ENCODE assay signal across 25 mouse cellular contexts in the genomic region with DNA sequence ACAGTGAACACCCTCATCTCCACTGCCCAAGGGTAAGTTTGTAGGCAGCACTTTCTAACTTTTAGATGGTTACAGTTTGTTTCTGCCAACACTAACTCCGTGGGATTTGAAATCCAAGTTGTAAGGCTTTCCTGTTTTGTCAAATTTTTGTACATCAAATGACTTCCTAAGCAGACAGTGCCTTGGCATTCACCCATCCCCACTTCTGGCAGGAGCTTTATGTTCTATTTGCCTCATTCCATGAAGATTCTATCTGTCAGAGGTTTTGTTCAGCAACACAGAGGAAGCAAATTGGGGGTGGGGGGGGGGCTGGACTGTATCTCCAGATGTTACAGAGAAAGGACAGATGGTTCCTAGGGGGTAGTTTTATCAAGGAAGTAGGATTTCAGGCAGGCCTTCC. TPM values are rescaled to one million over a fixed set of nuclear protein-coding genes. Genes with fewer than 3 reads are reported as not detected.
A peak's percentile ranks its signal among the peaks of the same experiment; 100 is the strongest.
DNase-seq lines count a peak whose midpoint lies in the region; ATAC-seq and TF ChIP-seq lines count a peak whose summit lies in the region.
"Had no signal": no experiment of that assay in that cellular context is flagged by ENCODE, and none has a peak within 500 bp of the region (broad histone marks: within the 10 kb centered on the region; RNA-seq: fewer than 3 reads in every experiment).

No protein-coding gene starts in this region.

- DNase-seq in frontal cortex, postnatal 10 days (ENCODE audit: low spot score in 2 of 2): no peak
- peak; percentile 11 to 49 for DNase-seq in left cerebral cortex, postnatal 25 days (ENCODE audit: low spot score in 2 of 2)
- no peak for DNase-seq in left cerebral cortex, postnatal 4 days
- DNase-seq in layer of hippocampus, adult 9-11 months: peak; percentile 37
- DNase-seq in testis, postnatal 14 days (ENCODE audit: low spot score): peak; percentile 60
- no peak for DNase-seq in cerebellum, adult 2 months
- DNase-seq: adrenal gland, postnatal 36 days; cerebellum, adult 11 months; cerebellum, postnatal 10 days; gastrocnemius, postnatal 14 days; heart, postnatal 10 days; kidney, adult 9 months; kidney, postnatal 14 days; liver; lung, postnatal 36 days had no signal

- no peaks in the 10 kb centered on the region for H3K27me3 ChIP-seq in cerebellum, adult 2 months (ENCODE audit: control insufficient read depth, insufficient read depth, low read length)
- H3K27me3 ChIP-seq: heart, embryonic 12.5 days; intestine, embryonic 15.5 days; liver, embryonic 15.5 days; lung, embryonic 15.5 days; megakaryocyte, embryonic 14.5 days; midbrain, embryonic 13.5 days had no signal

- intact Hi-C loops in left cerebral cortex, postnatal 25 days (cut with DNase I): no loop called here
- intact Hi-C loops in left cerebral cortex, postnatal 4 days (cut with DNase I): no loop called here

- no peak overlapping the region for H3K4me3 ChIP-seq in cerebellum, adult 2 months (replicated peaks; ENCODE audit: insufficient read depth, low read depth, low read length)
- H3K4me3 ChIP-seq: heart, embryonic 12.5 days; hindbrain, embryonic 10.5 days; intestine, embryonic 15.5 days; limb, embryonic 10.5 days; liver, embryonic 15.5 days; lung, embryonic 15.5 days; megakaryocyte, embryonic 14.5 days; midbrain, embryonic 13.5 days had no signal

- no peaks in the 10 kb centered on the region for H3K4me1 ChIP-seq in cerebellum, adult 2 months (ENCODE audit: control insufficient read depth, insufficient read depth, low read length)
- H3K4me1 ChIP-seq: heart, embryonic 12.5 days; hindbrain, embryonic 10.5 days; intestine, embryonic 15.5 days; limb, embryonic 10.5 days; liver, embryonic 15.5 days; lung, embryonic 15.5 days; midbrain, embryonic 13.5 days had no signal

- no peak for TF ChIP-seq CTCF in cerebellum, adult 2 months (IDR thresholded peaks at IDR 0.05; ENCODE audit: borderline replicate concordance, insufficient read depth, low read depth, low read length)

- no peak overlapping the region for H3K27ac ChIP-seq in cerebellum, adult 2 months (ENCODE audit: insufficient read depth, low read length)
- H3K27ac ChIP-seq: hindbrain, embryonic 10.5 days; intestine, embryonic 15.5 days; limb, embryonic 10.5 days; liver, embryonic 15.5 days; lung, embryonic 15.5 days; midbrain, embryonic 13.5 days had no signal

- ATAC-seq in frontal cortex, adult (ENCODE audit: low TSS enrichment): peak; percentile 62
- ATAC-seq: hindbrain, embryonic 16.5 days; intestine, embryonic 15.5 days; midbrain, embryonic 13.5 days had no signal

- 30% methylated on average over 1 of the region's 1 CpGs for WGBS in cerebellum, adult 2 months

- TF ChIP-seq POLR2A in cerebellum, adult 2 months (IDR thresholded peaks at IDR 0.05; ENCODE audit: borderline replicate concordance, insufficient read depth, low read length): no peak

RNA-seq across cellular contexts. Expression of gene Bod1l, which starts 54.6 kb away (rescaled TPM):
- 10 to 100 TPM; 37.5 to 40.0 TPM for total RNA-seq in left cerebral cortex, postnatal 25 days (2021)
- total RNA-seq in left cerebral cortex, postnatal 4 days (2021): 10 to 100 TPM; 32.0 to 32.2 TPM
- 20.2 and 20.5 TPM in 2 replicates for polyA plus RNA-seq in cerebellum, adult 2 months (2012; rRNA removed)

Comparison
In these comparisons a context has a peak if more than half of its experiments do, and no peak if none do; other contexts are left out.
1. DNase-seq: peak in left cerebral cortex, postnatal 25 days (2 of 2), layer of hippocampus, adult 9-11 months (single experiment) and testis, postnatal 14 days (single experiment); none in frontal cortex, postnatal 10 days (0 of 2), left cerebral cortex, postnatal 4 days (single experiment) and cerebellum, adult 2 months (0 of 2).